Mouse (Mus musculus) midbrain, embryonic 13.5 days (tissue): Measurements from ENCODE around the gene Vcam1. TPM values are rescaled to one million over a fixed set of nuclear protein-coding genes. Genes with fewer than 3 reads are reported as not detected.

Source experiments
- ATAC-seq: fragments of 200-750 bp; cut with Nextera tagmentation; 2 replicates; pipeline ENCODE4 v1.8.0; 2017; ENCODE audit warnings: mild to moderate bottlenecking, moderate TSS enrichment, moderate library complexity
- H3K27ac ChIP-seq: fragments of 300-500 bp; sonication (generic); 2 replicates; pipeline ENCODE4 v1.5.1; 2015; ENCODE audit warnings: inconsistent platforms, mild to moderate bottlenecking, moderate library complexity
- H3K27me3 ChIP-seq: fragments of 300-500 bp; sonication (generic); 2 replicates; pipeline ENCODE4 v1.6.1; 2015; ENCODE audit warnings: mild to moderate bottlenecking, inconsistent platforms
- H3K36me3 ChIP-seq: fragments of 300-500 bp; sonication (generic); 2 replicates; pipeline ENCODE4 v1.6.1; 2015; ENCODE audit warnings: mild to moderate bottlenecking, inconsistent platforms
- H3K4me1 ChIP-seq: fragments of 300-500 bp; sonication (generic); replicated peaks from 2 replicates; pipeline ENCODE4 v1.6.1; 2015; ENCODE audit warnings: inconsistent platforms
- H3K4me2 ChIP-seq: fragments of 300-500 bp; sonication (generic); replicated peaks from 2 replicates; pipeline ENCODE4 v1.6.1; 2015; ENCODE audit warnings: moderate library complexity, mild to moderate bottlenecking, inconsistent platforms
- H3K4me3 ChIP-seq: fragments of 300-500 bp; sonication (generic); replicated peaks from 2 replicates; pipeline ENCODE4 v1.5.1; 2015; ENCODE audit warnings: mild to moderate bottlenecking, inconsistent platforms
- H3K9ac ChIP-seq: fragments of 300-500 bp; sonication (generic); replicated peaks from 2 replicates; pipeline ENCODE4 v1.6.1; 2015; ENCODE audit warnings: mild to moderate bottlenecking, inconsistent platforms
- H3K9me3 ChIP-seq: fragments of 300-500 bp; sonication (generic); 2 replicates; pipeline ENCODE4 v1.6.1; 2016; ENCODE audit warnings: mild to moderate bottlenecking, inconsistent platforms
- WGBS: fragments of 180-500 bp; shearing (Covaris S2); methylation state at CpG from one replicate; pipeline ENCODE4 v1.1.7; 2015; 5-methylcytosine and 5-hydroxymethylcytosine counted together
- polyA plus RNA-seq: library from polyadenylated mRNA; unstranded; fragments of >200 nt; fragmentation: Nextera tagmentation; extraction: Ambion mirVana; gene quantifications from 2 replicates; pipeline ENCODE4 v1.2.1, GENCODE M21; 2015

The Vcam1 gene
- polyA plus RNA-seq, 1 experiment from 2014 or later: 38.5 TPM

DNA sequence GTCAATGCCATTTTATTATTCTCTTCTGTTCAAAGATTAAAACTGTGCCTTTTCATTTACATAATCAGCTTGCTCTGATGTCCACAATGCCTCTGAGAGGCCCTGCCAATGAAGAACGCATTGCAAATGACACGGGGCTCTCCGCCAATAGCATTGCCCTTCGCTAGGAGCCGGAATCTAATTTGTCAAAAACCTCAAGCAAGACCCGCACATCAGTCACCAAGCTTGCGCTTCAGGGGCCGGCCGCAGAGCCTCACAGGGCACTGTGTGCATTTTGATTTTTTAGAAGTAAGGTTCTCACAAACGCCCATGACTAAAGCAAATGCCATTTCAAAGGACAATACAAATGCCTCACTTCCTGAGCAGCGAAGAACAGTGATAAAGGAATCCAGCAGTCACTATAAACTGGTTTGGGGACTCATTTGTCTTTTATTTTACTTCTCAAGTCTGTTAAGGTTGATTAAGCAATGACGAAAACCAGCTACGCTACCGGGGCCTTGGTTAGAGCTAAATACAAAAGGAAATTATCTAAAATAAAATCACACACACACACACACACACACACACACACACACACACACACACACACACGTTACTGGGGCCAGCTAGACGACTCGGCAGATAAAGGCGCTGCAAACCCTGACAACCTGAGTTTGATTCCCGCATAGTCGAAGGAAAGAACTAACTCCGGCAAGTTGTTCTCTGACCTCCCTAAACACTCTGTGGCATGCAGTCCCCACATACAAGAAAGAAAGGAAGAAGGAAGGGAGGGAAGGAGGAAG is 24.4 kb downstream of the Vcam1 start:
- Histone ChIP-seq H3K27ac (peak overlapping the region; percentile 45; the same call in 1 of the 2 replicates), H3K4me1 (peaks cover 6% of the 10 kb centered on the region), H3K9me3 (no peaks in the 10 kb centered on the region), H3K27me3 (no peaks in the 10 kb centered on the region), H3K36me3 (no peaks in the 10 kb centered on the region), H3K9ac (no peak overlapping the region), H3K4me3 (peak overlapping the region; percentile 33), H3K4me2 (peak overlapping the region; percentile 58)
- WGBS: 8% methylated on average over 21 of the region's 21 CpGs
- ATAC-seq: peak; percentile 99

DNA sequence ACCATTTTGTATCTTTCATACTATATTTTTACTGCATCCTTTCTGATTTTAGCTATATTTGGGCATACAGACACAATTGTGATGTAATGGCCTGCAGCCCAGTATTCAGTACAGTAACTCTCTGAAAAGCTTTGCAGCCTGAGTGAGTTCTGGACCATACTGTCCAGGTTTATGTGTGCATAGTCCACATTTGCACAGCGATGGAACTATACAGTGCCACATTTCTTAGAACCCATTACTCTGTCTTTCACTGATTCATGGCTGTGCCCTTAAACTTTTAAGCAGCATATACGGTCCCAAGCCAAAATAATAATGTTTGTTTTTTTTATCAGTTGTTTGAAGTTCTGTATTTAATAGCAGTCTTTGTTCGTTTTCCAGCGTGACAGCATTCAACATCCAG is 25.2 kb downstream of the Vcam1 start:
- Histone ChIP-seq H3K27ac (no peak overlapping the region), H3K9ac (no peak overlapping the region), H3K27me3 (no peaks in the 10 kb centered on the region), H3K4me1 (peaks cover 6% of the 10 kb centered on the region), H3K36me3 (no peaks in the 10 kb centered on the region), H3K9me3 (no peaks in the 10 kb centered on the region), H3K4me3 (no peak overlapping the region), H3K4me2 (peak overlapping the region; percentile 58; the same call in 1 of the 2 replicates)
- ATAC-seq: no peak; the same call in 1 of the 2 replicates
- WGBS: 45% methylated on average over 4 of the region's 4 CpGs

DNA sequence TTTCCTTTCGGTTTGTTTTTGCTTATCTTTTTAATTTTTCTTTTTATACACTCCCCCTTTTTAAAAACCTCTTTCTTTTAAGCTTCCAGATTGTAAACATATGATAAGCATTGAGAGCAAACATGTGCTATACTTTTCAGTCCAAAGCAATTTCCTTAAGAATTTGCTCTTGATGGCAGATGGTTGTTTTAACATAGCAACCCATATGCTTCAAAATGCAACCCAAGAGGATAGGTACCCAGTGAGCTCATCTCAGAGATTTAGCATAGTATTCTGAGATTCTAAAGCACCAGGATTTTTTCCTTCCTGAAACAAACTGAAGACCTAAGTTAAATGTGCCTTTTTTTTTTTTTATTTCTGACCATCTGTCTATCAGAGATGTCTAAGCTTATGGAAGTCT is 28.6 kb downstream of the Vcam1 start:
- Histone ChIP-seq H3K9ac (no peak overlapping the region), H3K9me3 (no peaks in the 10 kb centered on the region), H3K27ac (no peak overlapping the region), H3K4me3 (no peak overlapping the region), H3K36me3 (no peaks in the 10 kb centered on the region), H3K4me2 (no peak overlapping the region), H3K4me1 (peaks cover 6% of the 10 kb centered on the region), H3K27me3 (no peaks in the 10 kb centered on the region)
- 89% methylated on average over 1 of the region's 1 CpGs for WGBS
- no peak for ATAC-seq

DNA sequence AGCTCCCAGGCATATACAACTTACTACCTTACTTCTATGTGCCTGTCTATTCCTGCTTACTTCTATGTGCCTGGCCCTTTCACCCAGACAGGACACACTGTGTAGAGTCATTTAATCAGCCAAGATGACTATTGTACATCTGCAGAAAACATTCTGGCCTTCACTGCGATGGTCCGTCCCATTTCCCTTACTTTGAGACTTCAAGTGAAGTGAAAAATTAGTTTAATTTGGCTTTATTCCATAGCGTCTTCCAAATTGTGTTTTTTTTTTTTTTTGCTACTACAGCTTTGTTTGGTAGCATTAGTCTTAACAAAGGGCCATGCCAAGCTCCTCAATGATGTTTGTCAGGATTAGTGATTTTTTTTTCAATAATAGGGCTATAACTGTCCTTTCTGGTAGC is 33.6 kb downstream of the Vcam1 start:
- Histone ChIP-seq H3K4me2 (no peak overlapping the region), H3K27ac (no peak overlapping the region), H3K9me3 (peaks cover 5% of the 10 kb centered on the region; the same call in 1 of the 2 replicates), H3K4me3 (no peak overlapping the region), H3K36me3 (no peaks in the 10 kb centered on the region), H3K4me1 (no peaks in the 10 kb centered on the region), H3K27me3 (no peaks in the 10 kb centered on the region), H3K9ac (no peak overlapping the region)
- no peak for ATAC-seq
- 79% methylated on average over 3 of the region's 3 CpGs for WGBS

DNA sequence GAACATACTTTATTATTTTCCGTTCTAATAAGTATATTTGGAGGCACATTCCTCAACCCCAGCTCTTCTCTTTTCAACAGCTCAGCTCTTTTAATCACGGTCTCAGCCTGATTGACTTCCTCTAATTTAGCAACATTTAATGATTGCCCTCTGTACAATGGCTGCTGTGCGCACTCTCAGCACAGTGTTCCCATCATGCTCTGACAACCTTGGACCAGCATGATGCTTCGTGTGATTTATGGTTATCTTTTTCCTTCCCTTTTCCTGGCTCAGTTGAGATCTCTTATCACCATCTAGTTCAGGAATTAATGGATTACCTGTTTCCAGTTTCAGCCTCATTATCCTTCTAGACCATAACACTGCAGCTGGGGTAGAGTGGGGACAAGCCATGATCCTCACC is 34.2 kb downstream of the Vcam1 start:
- Histone ChIP-seq H3K4me1 (no peaks in the 10 kb centered on the region), H3K4me2 (no peak overlapping the region), H3K27ac (no peak overlapping the region), H3K27me3 (no peaks in the 10 kb centered on the region), H3K9me3 (peaks cover 5% of the 10 kb centered on the region; the same call in 1 of the 2 replicates), H3K36me3 (no peaks in the 10 kb centered on the region), H3K9ac (no peak overlapping the region), H3K4me3 (no peak overlapping the region)
- WGBS: 88% methylated on average over 4 of the region's 4 CpGs
- no peak for ATAC-seq

DNA sequence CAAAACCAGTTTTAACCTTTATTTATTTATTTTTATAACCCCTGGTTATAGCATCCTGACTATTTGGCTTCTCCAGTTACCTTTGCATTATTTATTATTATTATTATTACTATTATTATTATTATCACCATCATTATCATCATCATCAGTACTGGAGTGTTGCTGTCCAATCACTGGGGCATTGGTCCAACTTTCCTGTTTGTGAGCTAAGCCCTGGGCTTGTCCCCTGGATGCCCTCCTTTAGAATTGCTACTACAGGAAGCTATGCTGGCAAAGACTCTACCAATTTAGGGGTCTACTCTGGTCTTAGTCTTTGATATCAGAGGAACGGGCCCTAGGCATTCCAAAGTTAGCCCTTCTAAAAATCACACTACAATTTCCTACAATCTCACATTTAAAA is 34.6 kb downstream of the Vcam1 start:
- Histone ChIP-seq H3K4me1 (no peaks in the 10 kb centered on the region), H3K4me3 (no peak overlapping the region), H3K27me3 (no peaks in the 10 kb centered on the region), H3K4me2 (no peak overlapping the region), H3K36me3 (no peaks in the 10 kb centered on the region), H3K9ac (no peak overlapping the region), H3K27ac (no peak overlapping the region), H3K9me3 (peaks cover 5% of the 10 kb centered on the region; the same call in 1 of the 2 replicates)
- 95% methylated on average over 1 of the region's 1 CpGs for WGBS
- ATAC-seq: no peak

DNA sequence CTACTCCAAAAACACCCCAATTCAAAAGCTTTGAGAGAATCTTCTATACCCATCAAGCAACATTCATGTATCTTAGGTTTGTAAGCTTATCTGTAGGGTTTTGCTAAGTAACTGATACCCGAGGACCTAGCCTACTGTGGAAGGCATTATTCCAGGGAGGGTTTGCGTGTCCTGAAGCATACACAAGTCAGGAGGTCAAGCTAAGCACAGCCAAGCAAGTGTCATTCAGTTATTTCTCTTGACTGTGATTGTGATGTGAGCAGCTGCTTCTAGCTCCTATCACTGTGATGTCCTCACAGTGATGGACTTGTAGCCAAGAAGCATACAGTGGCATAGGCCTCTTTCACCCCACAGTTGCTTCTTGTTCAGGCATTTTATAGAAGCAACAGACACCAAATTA is 35.2 kb downstream of the Vcam1 start:
- ATAC-seq: no peak
- H3K4me3 ChIP-seq: no peak overlapping the region

DNA sequence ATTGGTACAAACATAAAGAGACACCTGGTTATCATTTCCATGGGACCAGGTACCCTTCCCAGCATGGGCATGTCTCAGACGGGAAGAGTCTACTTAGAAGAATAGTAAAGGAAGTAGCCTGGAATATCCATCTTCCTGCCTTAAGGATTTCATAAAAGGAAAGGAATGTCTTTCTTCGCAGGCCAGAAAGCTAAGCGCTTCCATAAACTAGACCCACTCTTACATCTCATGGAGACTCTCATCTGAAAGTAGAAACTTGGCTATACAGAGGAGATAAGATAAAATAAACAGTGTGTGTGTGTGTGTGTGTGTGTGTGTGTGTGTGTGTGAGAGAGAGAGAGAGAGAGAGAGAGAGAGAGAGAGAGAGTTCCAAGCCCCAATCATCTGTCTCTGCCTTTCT is 36.9 kb downstream of the Vcam1 start:
- Histone ChIP-seq H3K4me3 (no peak overlapping the region), H3K4me1 (no peaks in the 10 kb centered on the region), H3K27me3 (no peaks in the 10 kb centered on the region), H3K27ac (no peak overlapping the region), H3K9ac (no peak overlapping the region), H3K36me3 (no peaks in the 10 kb centered on the region), H3K9me3 (peaks cover 13% of the 10 kb centered on the region; the same call in 1 of the 2 replicates), H3K4me2 (no peak overlapping the region)
- ATAC-seq: no peak
- WGBS: 95% methylated on average over 3 of the region's 3 CpGs

More for the DNA sequence above, 35.2 kb downstream of the Vcam1 start:
- Histone ChIP-seq H3K9me3 (peaks cover 5% of the 10 kb centered on the region; the same call in 1 of the 2 replicates), H3K27ac (no peak overlapping the region), H3K9ac (no peak overlapping the region), H3K4me2 (no peak overlapping the region), H3K27me3 (no peaks in the 10 kb centered on the region), H3K4me1 (no peaks in the 10 kb centered on the region), H3K36me3 (no peaks in the 10 kb centered on the region)
- WGBS: 89% methylated on average over 2 of the region's 2 CpGs

DNA sequence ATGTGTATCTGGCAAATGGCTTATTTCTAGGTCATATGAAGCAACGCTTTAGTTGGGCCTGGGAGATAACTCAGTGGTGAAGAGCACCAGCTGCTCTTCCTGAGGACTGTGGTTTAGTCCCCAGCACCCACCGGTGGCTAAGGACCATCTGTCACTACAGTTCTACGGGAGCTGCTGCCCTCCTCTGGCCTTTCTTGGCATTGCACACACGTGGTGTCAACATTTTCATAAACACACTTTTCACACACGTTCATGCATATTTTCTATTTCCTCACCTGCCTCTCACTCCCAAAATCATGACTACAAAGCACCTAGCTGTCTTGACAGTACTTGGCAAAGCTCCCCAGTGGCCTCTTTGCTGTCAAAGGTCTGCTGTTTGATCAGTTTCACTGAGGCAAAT is 37.8 kb downstream of the Vcam1 start:
- no peak for ATAC-seq
- Histone ChIP-seq H3K36me3 (no peaks in the 10 kb centered on the region), H3K9ac (no peak overlapping the region), H3K4me1 (no peaks in the 10 kb centered on the region), H3K27ac (no peak overlapping the region), H3K4me2 (no peak overlapping the region), H3K27me3 (no peaks in the 10 kb centered on the region), H3K4me3 (no peak overlapping the region), H3K9me3 (peaks cover 13% of the 10 kb centered on the region; the same call in 1 of the 2 replicates)
- 95% methylated on average over 5 of the region's 5 CpGs for WGBS

DNA sequence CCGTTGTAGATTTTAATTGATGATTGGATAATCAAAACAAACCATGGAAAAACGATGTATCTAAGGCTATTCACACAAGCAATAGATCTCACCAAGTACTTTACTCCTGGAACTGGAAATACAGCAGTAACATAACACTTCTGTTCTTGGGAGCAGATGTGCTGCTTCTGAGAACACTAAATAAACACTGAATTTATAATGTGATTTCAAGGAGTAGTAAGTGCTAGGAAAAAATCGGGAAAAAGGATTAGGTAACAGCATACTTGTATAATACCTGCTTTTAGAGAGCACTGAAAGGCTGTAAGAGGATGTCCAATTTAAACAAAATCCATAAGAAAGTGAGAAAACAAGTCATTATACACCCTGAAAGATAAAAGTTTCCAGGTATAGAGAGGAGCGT is 43.5 kb downstream of the Vcam1 start:
- Histone ChIP-seq H3K9me3 (peaks cover 8% of the 10 kb centered on the region; the same call in 1 of the 2 replicates), H3K4me3 (no peak overlapping the region), H3K27me3 (no peaks in the 10 kb centered on the region), H3K4me1 (no peaks in the 10 kb centered on the region), H3K27ac (no peak overlapping the region), H3K4me2 (no peak overlapping the region), H3K9ac (no peak overlapping the region), H3K36me3 (no peaks in the 10 kb centered on the region)
- ATAC-seq: no peak
- 87% methylated on average over 4 of the region's 4 CpGs for WGBS

DNA sequence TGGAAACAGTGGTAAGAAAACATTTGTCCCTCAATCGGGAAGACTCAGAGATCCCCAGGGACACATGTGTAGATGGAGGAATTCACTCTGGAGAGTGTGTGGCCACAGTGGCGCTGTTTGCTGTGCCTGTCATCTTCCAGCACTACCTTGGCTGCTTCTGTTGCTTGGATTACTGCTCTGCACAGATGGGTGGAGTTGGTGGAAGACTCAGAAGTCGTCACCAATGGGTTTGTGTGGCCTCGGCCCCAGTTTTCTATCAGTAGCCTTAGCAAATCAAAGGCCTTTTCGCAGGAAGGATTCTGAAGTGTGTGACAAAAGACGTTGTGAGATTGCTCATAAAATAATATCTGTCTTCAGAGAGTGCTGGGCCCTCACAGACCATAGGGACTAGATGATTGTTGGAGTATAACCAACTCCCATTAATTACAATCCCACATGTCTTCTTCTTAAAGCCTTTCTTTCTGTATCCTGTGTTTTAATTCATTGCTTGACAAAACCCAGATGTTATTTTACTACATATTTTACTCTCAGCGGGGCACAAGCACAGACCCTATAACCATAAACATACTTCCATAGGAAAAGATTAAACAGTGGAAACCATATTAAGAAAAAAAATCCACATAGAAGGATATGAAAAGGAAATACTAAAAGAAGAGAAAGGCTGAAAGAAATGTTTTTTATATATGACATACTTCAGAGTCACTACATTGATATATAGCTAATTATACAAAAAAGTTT is 48.4 kb downstream of the Vcam1 start:
- no peak overlapping the region for H3K27ac ChIP-seq
- 79% methylated on average over 7 of the region's 7 CpGs for WGBS
- H3K27me3 ChIP-seq: no peaks in the 10 kb centered on the region

DNA sequence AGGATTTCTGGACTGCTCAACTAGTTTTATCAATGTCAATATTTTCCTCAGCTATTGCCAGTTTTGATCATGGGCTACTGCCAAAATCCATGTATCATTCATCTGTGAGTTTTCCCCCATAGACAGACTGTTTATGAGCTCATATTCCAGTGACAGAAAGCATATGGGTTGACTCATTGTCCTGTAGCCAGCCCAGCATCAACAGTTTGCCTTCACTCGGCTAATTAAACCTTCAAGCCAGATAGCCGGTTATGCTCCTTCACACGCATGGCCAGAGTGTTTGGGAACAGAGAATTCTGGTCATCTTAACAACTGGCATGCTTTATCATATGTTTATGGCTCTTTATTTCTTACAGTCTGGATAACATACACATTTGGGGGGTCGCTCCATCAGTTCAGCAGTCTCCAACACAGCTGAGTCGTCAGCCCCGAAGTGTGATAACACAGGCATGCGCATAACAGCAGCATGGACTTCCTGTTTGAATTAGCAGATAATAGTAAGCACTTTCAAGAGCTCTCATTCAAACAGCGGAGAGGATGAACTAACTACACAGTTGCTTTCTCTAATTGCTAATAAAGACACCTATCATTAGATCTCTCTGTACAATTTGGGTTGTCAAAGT is 49.2 kb downstream of the Vcam1 start:
- H3K4me2 ChIP-seq: no peak overlapping the region
- no peak overlapping the region for H3K4me3 ChIP-seq
- no peaks in the 10 kb centered on the region for H3K9me3 ChIP-seq
- no peak overlapping the region for H3K9ac ChIP-seq
- ATAC-seq: no peak
- H3K27me3 ChIP-seq: no peaks in the 10 kb centered on the region
- no peaks in the 10 kb centered on the region for H3K36me3 ChIP-seq
- WGBS: 89% methylated on average over 8 of the region's 8 CpGs
- no peak overlapping the region for H3K27ac ChIP-seq
- H3K4me1 ChIP-seq: no peaks in the 10 kb centered on the region

More for the DNA sequence above, 48.4 kb downstream of the Vcam1 start:
- Histone ChIP-seq H3K9ac (no peak overlapping the region), H3K9me3 (no peaks in the 10 kb centered on the region), H3K4me1 (no peaks in the 10 kb centered on the region), H3K4me2 (no peak overlapping the region), H3K36me3 (no peaks in the 10 kb centered on the region), H3K4me3 (no peak overlapping the region)
- no peak for ATAC-seq
